Mouse (Mus musculus) adrenal gland, adult (tissue): ENCODE measurements at regions not wholly inside any gene's neighbourhood (a gene's known extent, or its start where the extent isn't known, plus 50 kb on each side); places are given as distances from the start of the nearest gene placed in this dataset.

Experiments used
- DNase-seq, 2 experiments: peaks; one replicate each; pipeline ENCODE4 v3.0.0; 2022 to 2023; ENCODE audit warnings: low spot score in 1 of 2; ENCODE audit not compliant: inconsistent age in 2 of 2

GRCm38 (mm10) chr11:57958233-57958632 is 50.6 kb upstream of the Larp1 start:
- DNase-seq = no peak

GRCm38 (mm10) chr11:57956909-57957308 is 52.0 kb upstream of the Larp1 start:
- no peak for DNase-seq

DNA sequence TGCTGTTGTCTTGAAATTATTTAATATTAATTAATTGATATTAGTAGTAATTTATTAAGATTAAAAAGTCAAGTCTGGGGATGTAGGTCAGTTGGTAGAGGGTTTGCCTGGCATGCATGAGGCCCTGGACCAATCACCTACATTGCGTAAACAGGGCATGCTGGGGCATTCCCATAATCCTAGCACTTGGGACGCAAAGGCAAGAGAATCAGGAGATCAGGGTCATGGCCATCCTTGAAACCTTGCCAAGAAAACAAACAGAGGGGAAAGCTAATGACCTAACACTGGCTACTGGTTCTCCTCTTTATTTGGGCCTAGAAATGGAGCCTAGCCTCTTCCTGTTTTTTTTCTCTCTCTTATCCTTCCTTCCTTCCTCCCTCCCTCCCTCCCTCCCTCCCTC is 52.8 kb upstream of the Larp1 start:
- DNase-seq = peak; percentile 45 to 85

GRCm38 (mm10) chr11:57955476-57955875 is 53.4 kb upstream of the Larp1 start:
- DNase-seq = no peak

- DNase-seq = no peak
These were observed 54.2 kb upstream of the Larp1 start for GRCm38 (mm10) chr11:57954510-57955184.

DNA sequence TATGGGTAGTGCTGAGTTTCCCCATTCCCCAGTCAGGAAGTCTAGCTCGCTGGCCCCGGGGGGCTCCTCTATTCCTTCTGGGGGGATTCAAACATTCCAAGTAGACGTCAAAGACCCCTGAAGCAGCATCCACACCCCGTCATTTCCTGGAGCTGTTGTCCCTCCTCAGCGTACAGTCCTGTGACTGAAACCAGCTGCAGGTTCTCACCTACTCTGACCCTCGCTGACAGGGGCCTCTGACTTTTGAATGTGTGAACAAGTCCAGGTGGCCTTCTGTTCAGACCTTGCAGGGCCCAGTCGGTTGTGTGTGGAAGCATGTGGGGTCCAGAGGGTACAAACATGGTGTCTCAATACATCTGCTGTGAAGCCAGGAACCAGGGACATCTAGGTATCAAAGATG is 55.2 kb upstream of the Larp1 start:
- no peak for DNase-seq

DNA sequence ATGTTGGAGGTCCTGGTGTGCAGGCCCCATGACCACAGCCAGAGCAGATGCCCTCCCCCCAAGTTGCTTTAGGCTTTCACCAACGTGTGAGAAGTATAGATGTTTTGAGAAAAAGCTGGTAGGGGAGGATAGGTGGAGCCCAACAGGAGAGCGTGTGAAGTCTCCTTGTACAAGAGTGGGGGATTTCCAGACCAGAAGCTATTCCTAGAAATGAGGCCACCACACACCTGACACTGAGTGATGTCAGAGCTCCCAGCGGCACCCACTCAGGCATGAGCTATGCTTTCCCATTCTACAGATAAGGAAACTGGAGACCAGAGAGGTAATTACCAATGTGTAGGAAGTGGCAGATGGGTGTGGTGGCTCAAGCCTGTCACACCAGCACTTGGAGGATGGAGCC is 56.2 kb upstream of the Larp1 start:
- no peak for DNase-seq

DNA sequence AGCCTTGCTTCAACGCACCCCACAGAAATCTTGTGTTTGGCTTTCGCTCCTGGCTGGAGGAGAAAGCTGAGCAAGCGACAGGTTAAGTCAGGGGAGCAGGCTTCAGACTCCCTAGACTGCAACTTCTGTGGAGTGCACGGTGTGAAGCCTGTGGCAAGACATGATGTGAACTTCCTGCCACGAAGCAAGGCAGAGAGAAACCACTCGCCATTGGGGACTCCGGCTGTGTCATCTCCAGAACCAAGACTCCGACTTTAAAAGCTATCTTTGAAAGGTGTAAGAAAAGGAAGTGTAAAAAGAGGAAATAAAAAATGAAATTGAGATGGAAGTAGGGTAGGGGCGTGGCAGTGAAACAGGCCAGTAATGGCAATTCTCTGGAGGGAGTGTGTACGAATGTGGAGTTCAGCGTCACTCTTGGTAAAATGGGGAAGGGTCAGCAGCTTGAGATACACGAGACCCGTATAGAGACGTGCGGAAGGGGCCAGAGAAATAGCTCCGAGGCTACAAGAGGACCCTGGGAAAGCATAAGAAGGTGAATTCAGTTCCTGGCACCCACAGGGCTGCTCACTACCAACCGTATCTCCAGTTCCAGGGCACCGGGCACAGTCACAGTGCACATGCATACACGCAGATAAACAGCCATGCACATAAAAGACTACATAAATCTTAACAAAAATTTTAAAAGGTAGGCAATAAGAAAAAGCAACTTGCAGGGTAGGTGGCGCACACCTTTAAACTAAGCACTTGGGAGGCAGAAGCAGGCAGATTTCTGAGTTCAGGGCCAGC is 57.1 kb upstream of the Larp1 start:
- no peak for DNase-seq

GRCm38 (mm10) chr11:57950989-57951388 is 57.9 kb upstream of the Larp1 start:
- peak in 1 of 2 experiments; percentile 82 for DNase-seq

DNA sequence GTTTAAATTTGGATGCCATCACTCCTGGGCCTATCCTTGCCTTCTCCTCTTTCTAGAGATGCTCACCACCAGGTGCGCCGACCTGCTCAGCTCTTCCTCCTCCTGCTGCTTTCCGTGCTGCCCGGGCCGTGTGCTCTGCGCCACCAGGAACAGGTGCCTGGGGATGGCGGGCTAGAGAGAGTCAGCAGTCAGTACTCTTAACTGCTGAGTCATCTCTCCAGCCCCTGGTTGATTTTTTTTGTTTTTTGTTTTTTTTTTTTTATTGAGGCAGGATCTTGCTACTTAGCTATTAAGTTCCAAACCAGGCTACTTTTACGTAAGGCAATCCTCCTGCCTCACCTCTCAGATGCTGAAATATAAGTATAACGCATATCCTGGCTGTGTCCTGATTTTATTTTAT is 59.8 kb upstream of the Larp1 start:
- no peak for DNase-seq

GRCm38 (mm10) chr11:57947347-57947746 is 61.5 kb upstream of the Larp1 start:
- no peak for DNase-seq

DNA sequence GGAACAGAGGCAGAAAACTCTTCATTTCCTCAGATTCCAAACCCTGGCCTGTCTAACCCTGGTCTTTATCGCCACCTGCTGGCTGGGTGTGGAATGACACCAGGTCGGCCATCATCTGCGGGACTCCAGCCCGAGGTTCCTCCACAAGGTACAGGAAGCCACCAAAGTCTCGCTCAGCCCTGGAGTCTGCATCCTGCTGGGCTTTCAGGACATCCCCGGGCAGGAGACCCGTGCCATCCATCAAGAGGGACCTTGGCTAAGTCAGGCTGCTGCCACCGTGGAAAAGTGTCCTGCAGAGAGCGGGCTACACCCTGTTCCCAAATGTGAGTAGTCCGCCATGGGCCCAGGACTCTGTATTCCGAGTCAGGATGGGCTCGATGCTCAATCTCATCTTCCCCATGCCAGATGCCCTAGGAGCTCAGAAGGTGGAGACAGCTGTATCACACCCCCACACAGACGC is 74.4 kb upstream of the Larp1 start:
- DNase-seq = peak; percentile 83 to 96

- no peak for DNase-seq
These were observed 75.8 kb upstream of the Larp1 start for GRCm38 (mm10) chr11:57933065-57933464.

DNA sequence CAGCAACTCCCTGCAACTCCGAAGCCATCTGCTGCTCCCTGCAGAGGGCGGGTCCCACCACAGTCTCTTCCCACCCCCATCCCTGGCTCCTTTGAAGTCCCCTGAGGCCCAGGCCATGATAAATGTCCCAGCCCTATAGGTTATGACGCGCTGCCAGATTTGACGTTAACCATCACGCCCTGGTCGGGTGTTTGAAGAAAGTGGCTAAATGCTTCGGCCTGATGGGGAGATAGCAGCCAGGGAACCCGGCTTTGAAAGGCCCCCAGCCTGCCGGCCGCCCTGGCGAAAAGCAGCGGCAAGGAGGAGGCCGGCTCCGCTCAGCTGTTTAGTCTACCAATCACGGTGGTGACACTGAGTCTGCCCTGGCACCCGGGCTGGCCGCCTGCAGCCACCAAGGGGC is 79.4 kb upstream of the Larp1 start:
- peak in 1 of 2 experiments; percentile 15 for DNase-seq

DNA sequence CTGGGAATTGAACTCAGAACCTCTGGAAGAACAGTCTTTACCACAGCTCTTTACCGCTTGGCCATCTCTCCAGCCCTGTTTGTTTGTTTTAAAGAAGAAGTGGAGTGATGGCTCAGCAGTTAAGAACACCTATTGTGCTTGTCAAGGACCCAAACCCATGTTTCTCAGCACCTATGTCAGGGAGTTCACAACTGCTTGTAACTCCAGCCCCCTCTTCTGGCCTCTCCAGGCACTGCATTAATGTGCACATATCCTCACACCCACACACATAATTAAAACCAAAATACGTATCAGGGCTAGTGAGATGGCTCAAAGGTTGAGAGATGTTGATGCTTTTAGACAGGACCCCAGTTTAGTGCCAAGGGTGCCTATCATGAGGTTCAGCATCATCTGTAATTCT is 87.6 kb upstream of the Hand1 start:
- peak in 1 of 2 experiments; percentile 61 for DNase-seq

DNA sequence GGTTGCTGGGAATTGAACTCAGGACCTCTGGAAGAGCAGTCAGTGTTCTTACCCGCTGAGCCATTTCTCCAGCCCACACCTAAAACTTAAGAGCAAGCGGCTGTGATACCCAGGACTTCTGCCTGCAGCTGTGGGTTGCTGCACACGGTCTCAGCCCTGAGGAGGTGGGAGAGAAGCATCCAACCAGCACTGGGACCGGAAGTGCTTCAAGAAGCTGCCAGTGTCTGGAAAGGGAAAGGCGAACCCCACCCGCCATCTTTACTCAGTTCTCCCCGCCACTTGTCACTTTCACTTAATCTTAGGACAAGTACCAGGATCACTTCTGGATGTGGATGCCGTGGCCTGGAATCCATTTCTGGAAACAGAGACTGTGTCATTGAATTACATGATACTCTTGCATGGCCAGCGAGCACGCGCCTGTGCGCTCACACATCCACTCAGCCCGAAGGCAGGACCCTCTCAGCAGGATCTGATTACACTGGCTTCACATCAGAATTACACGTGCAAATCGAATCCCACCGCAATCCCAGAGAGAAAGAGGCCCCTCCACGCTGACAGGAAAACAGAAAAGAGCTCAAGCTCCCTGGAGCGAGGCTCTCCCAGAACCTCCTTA is 85.9 kb upstream of the Hand1 start:
- no peak for DNase-seq

GRCm38 (mm10) chr11:57917974-57918373 is 85.4 kb upstream of the Hand1 start:
- DNase-seq = no peak

GRCm38 (mm10) chr11:57916016-57916415 is 83.4 kb upstream of the Hand1 start:
- DNase-seq = peak in 1 of 2 experiments; percentile 43

- no peak for DNase-seq
These were observed 81.4 kb upstream of the Hand1 start for GRCm38 (mm10) chr11:57913801-57914560.

DNA sequence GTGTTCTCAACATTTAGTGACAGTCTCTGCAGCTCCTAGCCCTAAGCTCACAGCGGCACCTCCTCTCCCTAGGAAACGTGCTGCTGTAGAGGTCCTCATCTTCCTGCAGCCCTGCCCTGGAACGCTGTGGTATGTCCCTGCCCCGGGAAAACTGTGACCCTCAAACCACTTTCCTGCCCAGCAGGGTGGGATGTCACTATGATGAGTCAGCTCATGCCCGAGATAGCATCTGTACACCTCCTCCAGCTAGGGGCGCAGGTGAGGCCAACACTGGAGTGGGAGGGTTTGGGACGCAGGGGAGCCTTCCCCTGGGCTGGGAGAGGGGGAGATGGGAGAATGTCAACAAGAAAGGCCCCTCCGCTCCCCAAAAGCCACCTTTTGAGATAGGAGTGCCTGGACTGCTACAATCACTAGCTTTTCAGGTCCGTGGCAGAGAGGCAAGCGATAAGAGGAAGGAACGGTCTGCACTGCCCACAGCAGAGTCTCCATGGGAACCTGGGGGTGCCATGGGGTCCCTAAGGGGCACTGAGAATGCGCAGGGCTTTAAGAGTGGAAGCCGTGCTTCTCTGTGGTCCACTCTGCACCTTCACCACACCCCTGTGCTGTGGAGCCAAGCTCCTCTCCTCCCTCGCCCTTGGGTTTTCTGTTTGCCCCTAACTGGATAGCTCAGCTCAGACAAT is 80.5 kb upstream of the Hand1 start:
- DNase-seq = no peak
